Mouse (Mus musculus): ENCODE data around the gene Tex29. TPM values are rescaled to one million over a fixed set of nuclear protein-coding genes. Genes with fewer than 3 reads are reported as not detected.

The Tex29 gene
- polyA plus RNA-seq, 1 experiment: not detected

DNA sequence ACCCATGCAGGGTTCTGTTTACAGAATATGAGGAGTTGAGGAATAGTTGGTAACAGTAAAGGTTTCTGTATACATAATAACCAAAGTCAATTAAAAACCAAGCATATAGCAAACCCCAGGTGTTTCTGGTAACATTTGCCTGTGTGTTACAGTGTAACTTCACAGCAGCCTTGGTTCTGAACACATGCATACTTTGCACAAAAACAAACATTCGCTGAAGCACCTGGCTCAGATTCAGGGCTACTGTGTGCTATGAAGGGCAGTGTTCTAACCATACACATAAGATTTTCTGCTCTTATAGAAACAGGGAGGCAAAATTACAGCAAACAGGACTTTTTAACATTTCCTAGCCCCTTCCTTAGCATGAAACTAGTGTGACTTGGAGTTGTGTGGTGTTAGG lies 58.5 kb downstream of the Tex29 start:
- Histone ChIP-seq H3K4me3 (no peak overlapping the region), H3K4me2 (ENCODE audit: low read depth) (no peak overlapping the region), H3K79me2 (ENCODE audit: control insufficient read depth, insufficient read depth) (no peaks in the 10 kb centered on the region), H3K36me3 (ENCODE audit: control insufficient read depth, insufficient read depth) (no peaks in the 10 kb centered on the region), H3ac (ENCODE audit: control insufficient read depth, insufficient read length) (no peak overlapping the region), H3K27me3 (ENCODE audit: control insufficient read depth, insufficient read depth, insufficient read length) (peaks cover 47% of the 10 kb centered on the region)
- no peak for TF ChIP-seq E2F4 (IDR thresholded peaks at IDR 0.05; ENCODE audit: insufficient read depth)
- TF ChIP-seq SRF (IDR thresholded peaks at IDR 0.05; ENCODE audit: control insufficient read depth, insufficient read length, low read depth): no peak
- no peak for TF ChIP-seq CEBPB (IDR thresholded peaks at IDR 0.05; ENCODE audit: insufficient read depth, poor library complexity, severe bottlenecking)
- no peak for TF ChIP-seq MYOD1 (IDR thresholded peaks at IDR 0.05; ENCODE audit: control insufficient read depth in 1 of 3, insufficient read length in 2 of 3, low read depth in 2 of 3)
- TF ChIP-seq MYOG (IDR thresholded peaks at IDR 0.05; ENCODE audit: control insufficient read depth in 1 of 3, insufficient read depth in 1 of 3, insufficient read length in 2 of 3, low read depth in 2 of 3): no peak
- TF ChIP-seq TCF12 (IDR thresholded peaks at IDR 0.05; ENCODE audit: insufficient read depth, poor library complexity, severe bottlenecking): no peak
- TF ChIP-seq USF1 (IDR thresholded peaks at IDR 0.05; ENCODE audit: low read depth): no peak
- no peak for TF ChIP-seq POLR2AphosphoS2 (IDR thresholded peaks at IDR 0.05; ENCODE audit: insufficient read length, low read depth)
- TF ChIP-seq POLR2A (IDR thresholded peaks at IDR 0.05; ENCODE audit: insufficient read length, low read depth): no peak
- no peak for TF ChIP-seq REST (IDR thresholded peaks at IDR 0.05; ENCODE audit: insufficient read depth, insufficient read length)

Other genes with a start within 250 kb of the Tex29 start
- 71.9 TPM for gene Ankrd10, start 204.7 kb upstream of the Tex29 start, polyA plus RNA-seq (2012; fragmentation: generic; extraction: Trizol)
- gene 1700016D06Rik, start 139.4 kb upstream of the Tex29 start, polyA plus RNA-seq (2012; fragmentation: generic; extraction: Trizol): 0.30 TPM
- gene Arhgef7, start 112.8 kb upstream of the Tex29 start, polyA plus RNA-seq (2012; fragmentation: generic; extraction: Trizol): 24.5 TPM